Comparison of ENCODE assay signal across 9 mouse cellular contexts in genomic region chr3:66650749-66651472, GRCm38 (mm10).
DNase-seq lines count a peak whose midpoint lies in the region; ATAC-seq and TF ChIP-seq lines count a peak whose summit lies in the region.
"Had no signal": no experiment of that assay in that cellular context is flagged by ENCODE, and none has a peak within 500 bp of the region (broad histone marks: within the 10 kb centered on the region; RNA-seq: fewer than 3 reads in every experiment).

No protein-coding gene starts in this region.

- no peaks in the 10 kb centered on the region for H3K27me3 ChIP-seq in erythroblast, embryonic 14.5 days (ENCODE audit: control insufficient read depth)
- H3K27me3 ChIP-seq in hindbrain, embryonic 16.5 days (replicated peaks; ENCODE audit: control insufficient read depth, insufficient read depth, low read length), result no peaks in the 10 kb centered on the region
- no peaks in the 10 kb centered on the region for H3K27me3 ChIP-seq in midbrain, postnatal 0 days (ENCODE audit: insufficient read depth, low read length)

- 55% methylated on average over 16 of the region's 16 CpGs for WGBS in hindbrain, embryonic 16.5 days
- WGBS in midbrain, postnatal 0 days, result 64% methylated on average over 16 of the region's 16 CpGs

- H3K4me3 ChIP-seq in erythroblast, embryonic 14.5 days (replicated peaks), result peak overlapping the region; percentile 53
- no peak overlapping the region for H3K4me3 ChIP-seq in hindbrain, embryonic 16.5 days (ENCODE audit: low read length)
- H3K4me3 ChIP-seq in midbrain, postnatal 0 days (ENCODE audit: low read depth, low read length), result no peak overlapping the region

- no peak for ATAC-seq in erythroblast, adult 5-6 weeks (replicated peaks; ENCODE audit: low FRiP score, poor library complexity, severe bottlenecking)
- peak; percentile 58 for ATAC-seq in hindbrain, embryonic 16.5 days
- ATAC-seq in midbrain, postnatal 0 days (ENCODE audit: low FRiP score), result peak; percentile 63; the same call in 1 of the 2 replicates

- no peak for TF ChIP-seq CTCF in midbrain, postnatal 0 days (IDR thresholded peaks at IDR 0.05)

- no peaks in the 10 kb centered on the region for H3K9me3 ChIP-seq in erythroblast, embryonic 14.5 days (ENCODE audit: control insufficient read depth, low read length)
- H3K9me3 ChIP-seq in hindbrain, embryonic 16.5 days (ENCODE audit: control insufficient read depth, low read length), result no peaks in the 10 kb centered on the region
- no peaks in the 10 kb centered on the region for H3K9me3 ChIP-seq in midbrain, postnatal 0 days (ENCODE audit: low read length)

- peaks cover 64% of the 10 kb centered on the region for H3K4me1 ChIP-seq in erythroblast, embryonic 14.5 days (ENCODE audit: control insufficient read depth)
- H3K4me1 ChIP-seq in hindbrain, embryonic 16.5 days (ENCODE audit: control insufficient read depth, insufficient read depth, low read depth, low read length), result 0 out of 2 replicates have a peak, but pooled peaks cover 2% of the 10 kb centered on the region
- no peaks in the 10 kb centered on the region for H3K4me1 ChIP-seq in midbrain, postnatal 0 days (ENCODE audit: insufficient read depth, low read length)

- peak overlapping the region; percentile 39 for H3K4me2 ChIP-seq in hindbrain, embryonic 16.5 days (ENCODE audit: low read length)
- peak overlapping the region; percentile 30; the same call in 1 of the 2 replicates for H3K4me2 ChIP-seq in midbrain, postnatal 0 days (ENCODE audit: low read depth, low read length, poor library complexity, severe bottlenecking)

- no peak overlapping the region for H3K9ac ChIP-seq in hindbrain, embryonic 16.5 days (ENCODE audit: low read depth, low read length)
- H3K9ac ChIP-seq in midbrain, postnatal 0 days (replicated peaks; ENCODE audit: low read length, poor library complexity, severe bottlenecking), result no peak overlapping the region

- no peak overlapping the region for H3K27ac ChIP-seq in hindbrain, embryonic 16.5 days (ENCODE audit: low read depth, low read length)
- H3K27ac ChIP-seq in midbrain, postnatal 0 days (ENCODE audit: low read depth, low read length), result no peak overlapping the region
- H3K27ac ChIP-seq: macrophage had no signal

- peak; percentile 13 to 17 for DNase-seq in layer of hippocampus, postnatal 14 days (ENCODE audit: low spot score in 2 of 2)
- no peak for DNase-seq in layer of hippocampus, adult 9-10 months (ENCODE audit: low spot score)
- DNase-seq in midbrain, postnatal 0 days (ENCODE audit: low spot score), result peak; percentile 30
- no peak for DNase-seq in kidney, adult 9 months
- no peak for DNase-seq in thymus, postnatal 0 days (ENCODE audit: low spot score)

- H3K36me3 ChIP-seq in erythroblast, embryonic 14.5 days (ENCODE audit: control insufficient read depth), result no peaks in the 10 kb centered on the region
- no peaks in the 10 kb centered on the region for H3K36me3 ChIP-seq in hindbrain, embryonic 16.5 days (ENCODE audit: control insufficient read depth, insufficient read depth, low read length)
- H3K36me3 ChIP-seq in midbrain, postnatal 0 days (ENCODE audit: insufficient read depth, low read length), result no peaks in the 10 kb centered on the region

Comparison
In these comparisons a context has a peak if more than half of its experiments do, and no peak if none do; other contexts are left out.
1. DNase-seq: peak in layer of hippocampus, postnatal 14 days (2 of 2) and midbrain, postnatal 0 days (single experiment); none in layer of hippocampus, adult 9-10 months (single experiment), kidney, adult 9 months (single experiment) and thymus, postnatal 0 days (single experiment).